Mouse (Mus musculus) ES-Bruce4 (cell line): ENCODE results near the gene Cmtr1. TPM values are rescaled to one million over a fixed set of nuclear protein-coding genes. Genes with fewer than 3 reads are reported as not detected.

Experiments
- H3K27ac ChIP-seq: 2 replicates; pipeline ENCODE4 v1.5.1; 2012; ENCODE audit warnings: low read length, inconsistent platforms; ENCODE audit not compliant: insufficient read depth
- H3K27me3 ChIP-seq: 2 replicates; pipeline ENCODE4 v1.6.1; 2012; ENCODE audit warnings: mild to moderate bottlenecking, low read length, inconsistent platforms; ENCODE audit not compliant: control insufficient read depth, poor library complexity, insufficient read depth, severe bottlenecking
- H3K36me3 ChIP-seq: 2 replicates; pipeline ENCODE4 v1.6.1; 2012; ENCODE audit warnings: inconsistent platforms, mild to moderate bottlenecking, low read length, moderate library complexity; ENCODE audit not compliant: control insufficient read depth, poor library complexity, insufficient read depth, severe bottlenecking
- H3K4me1 ChIP-seq: one replicate; pipeline ENCODE4 v1.8.1; 2011; ENCODE audit warnings: low read length; ENCODE audit not compliant: control insufficient read depth, insufficient read depth
- H3K4me3 ChIP-seq: 2 replicates; pipeline ENCODE4 v1.5.1; 2011; ENCODE audit warnings: low read depth, mild to moderate bottlenecking, low read length
- H3K9ac ChIP-seq: 2 replicates; pipeline ENCODE4 v1.6.1; 2012; ENCODE audit warnings: low read depth, mild to moderate bottlenecking, inconsistent platforms; ENCODE audit not compliant: poor library complexity, severe bottlenecking
- H3K9me3 ChIP-seq: replicated peaks from 2 replicates; pipeline ENCODE4 v1.6.1; 2012; ENCODE audit warnings: mild to moderate bottlenecking, low read length, inconsistent platforms; ENCODE audit not compliant: control insufficient read depth, poor library complexity, insufficient read depth, severe bottlenecking
- CTCF ChIP-seq: IDR thresholded peaks from one replicate; pipeline ENCODE4 v1.8.1; 2011; ENCODE audit warnings: low read depth, low read length
- EP300 ChIP-seq: IDR thresholded peaks from 2 replicates; pipeline ENCODE4 v1.6.1; 2011; ENCODE audit warnings: low read depth, low read length; ENCODE audit not compliant: insufficient read depth
- POLR2A ChIP-seq: IDR thresholded peaks from one replicate; pipeline ENCODE4 v1.8.1; 2011; ENCODE audit warnings: low read length; ENCODE audit not compliant: insufficient read depth
- polyA plus RNA-seq: library from polyadenylated mRNA; stranded (reverse); fragments of >200 nt; gene quantifications from 2 replicates; pipeline ENCODE4 v1.2.4, GENCODE M21; 2011; ENCODE audit warnings: low read depth; ENCODE audit not compliant: missing spikeins, insufficient read depth, insufficient read length

Cmtr1 gene
- polyA plus RNA-seq, 1 experiment: 79.2 TPM

DNA sequence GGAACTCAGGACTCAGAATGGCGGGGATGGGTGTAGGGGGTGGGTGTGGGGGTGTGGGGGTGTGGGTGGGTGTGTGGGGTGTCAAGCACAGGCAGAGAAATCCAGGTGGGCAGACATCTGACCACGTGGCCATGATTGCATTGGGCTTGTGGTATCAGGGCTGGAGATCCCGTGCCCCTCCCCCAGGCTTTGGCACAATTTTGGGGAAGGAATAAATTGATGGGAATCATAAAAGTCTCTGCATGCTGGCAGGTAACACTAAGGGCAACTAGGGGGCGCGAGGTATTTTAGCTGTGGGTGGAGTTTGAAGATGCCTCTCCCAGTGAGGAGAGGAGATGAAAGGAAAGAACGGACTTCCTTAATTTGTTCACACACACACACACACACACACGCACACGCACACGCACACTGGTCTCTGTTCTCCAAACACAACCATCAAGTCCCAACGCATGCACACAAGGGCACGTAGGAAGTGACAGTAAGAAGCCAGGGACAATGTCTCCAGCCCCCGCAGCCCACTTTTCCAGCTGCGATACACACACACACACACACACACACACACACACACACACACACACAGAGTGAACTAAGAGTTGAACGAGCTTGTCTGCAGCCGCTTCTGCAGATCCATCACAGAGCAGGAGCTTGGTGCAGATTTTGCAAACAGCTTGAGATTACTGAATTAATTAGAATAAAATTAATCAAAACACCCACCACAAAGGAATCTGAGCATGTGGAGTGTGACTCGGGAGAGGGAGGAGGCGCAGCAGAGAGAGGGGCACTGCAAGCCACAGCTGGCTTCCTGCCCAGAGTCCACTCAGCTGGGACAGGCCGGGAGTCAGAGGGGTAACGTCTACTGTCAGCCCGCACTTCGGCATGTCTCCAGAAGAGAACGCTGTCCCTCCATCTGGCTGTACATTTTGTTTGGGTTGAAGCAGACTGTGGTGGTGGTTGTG, 77.7 kb downstream of the Cmtr1 start:
- Histone ChIP-seq H3K9ac (no peak overlapping the region), H3K4me1 (no peaks in the 10 kb centered on the region), H3K27ac (no peak overlapping the region), H3K27me3 (no peaks in the 10 kb centered on the region), H3K36me3 (no peaks in the 10 kb centered on the region), H3K4me3 (no peak overlapping the region), H3K9me3 (0 out of 2 replicates have a peak, but pooled peaks cover 2% of the 10 kb centered on the region)
- peak; percentile 32 for TF ChIP-seq CTCF
- TF ChIP-seq EP300: no peak
- TF ChIP-seq POLR2A: no peak

DNA sequence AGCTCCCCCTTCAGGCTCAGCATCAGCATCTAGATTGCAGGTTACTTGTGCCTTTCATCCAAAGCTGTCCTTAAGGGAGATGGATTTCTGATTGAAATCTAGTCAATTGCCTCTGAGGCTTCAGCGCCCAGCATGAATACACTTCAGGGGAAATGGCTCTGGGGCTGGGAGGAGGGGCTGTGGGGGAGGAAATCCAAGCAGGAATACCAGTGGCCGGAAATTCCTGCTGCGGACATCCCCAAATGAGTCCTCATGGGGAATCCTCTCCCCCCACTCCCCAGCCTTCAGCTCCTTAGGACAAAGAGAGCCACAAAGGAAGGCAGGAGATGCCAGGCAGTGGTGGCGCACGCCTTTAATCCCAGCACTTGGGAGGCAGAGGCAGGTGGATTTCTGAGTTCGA, 87.1 kb downstream of the Cmtr1 start:
- Histone ChIP-seq H3K27ac (no peak overlapping the region), H3K27me3 (no peaks in the 10 kb centered on the region), H3K4me1 (peaks cover 3% of the 10 kb centered on the region), H3K9me3 (no peaks in the 10 kb centered on the region), H3K4me3 (no peak overlapping the region), H3K36me3 (no peaks in the 10 kb centered on the region), H3K9ac (no peak overlapping the region)
- no peak for TF ChIP-seq POLR2A
- no peak for TF ChIP-seq CTCF
- no peak for TF ChIP-seq EP300

DNA sequence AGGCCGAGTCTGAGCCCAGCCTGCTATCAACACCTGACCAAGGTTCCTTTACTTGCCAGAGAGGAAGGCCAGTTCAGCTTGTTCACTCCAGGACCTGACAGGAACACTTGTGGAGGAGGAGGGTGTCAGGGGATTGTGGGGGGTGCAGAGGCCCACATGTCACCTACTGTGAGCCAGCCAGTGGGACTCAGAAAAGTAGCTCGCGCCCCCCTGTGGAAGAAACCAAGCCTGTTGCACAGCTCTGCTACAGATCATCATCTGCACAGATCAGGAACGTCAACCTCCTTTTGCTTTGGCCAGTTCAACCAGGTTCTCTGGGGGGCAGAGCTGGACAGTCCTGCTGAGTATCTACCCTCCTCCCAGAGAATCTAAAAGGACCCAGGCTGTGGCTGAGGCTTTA, 94.1 kb downstream of the Cmtr1 start:
- Histone ChIP-seq H3K27ac (no peak overlapping the region), H3K9me3 (no peaks in the 10 kb centered on the region), H3K9ac (no peak overlapping the region), H3K27me3 (no peaks in the 10 kb centered on the region), H3K36me3 (no peaks in the 10 kb centered on the region), H3K4me3 (no peak overlapping the region), H3K4me1 (no peaks in the 10 kb centered on the region)
- TF ChIP-seq CTCF (peak; percentile 60), POLR2A (no peak)

Other genes starting within 250 kb of the Cmtr1 start
- 348 and 350 TPM in 2 replicates for gene Pim1, start 169.8 kb upstream of the Cmtr1 start, polyA plus RNA-seq
- 1.6 and 2.4 TPM in 2 replicates for gene Gm17657, start 111.0 kb upstream of the Cmtr1 start, polyA plus RNA-seq
- 20.8 and 21.8 TPM in 2 replicates for gene Tbc1d22b, start 110.8 kb upstream of the Cmtr1 start, polyA plus RNA-seq
- not detected in 2 replicates for gene Tmem217, start 108.2 kb upstream of the Cmtr1 start, polyA plus RNA-seq
- 37.2 and 37.5 TPM in 2 replicates for gene Rnf8, start 45.8 kb upstream of the Cmtr1 start, polyA plus RNA-seq
- gene Gm28043, start 45.7 kb upstream of the Cmtr1 start, polyA plus RNA-seq: 4.8 and 5.0 TPM in 2 replicates
- gene Ccdc167, start 56.4 kb downstream of the Cmtr1 start, polyA plus RNA-seq: 14.5 and 15.7 TPM in 2 replicates